Mouse (Mus musculus) embryo, embryonic 11.5 days (tissue): ENCODE results near the gene Arl4d.

Source experiments
- DNase-seq: peaks from one replicate; pipeline ENCODE4 v3.0.0-alpha.2; 2012; ENCODE audit warnings: low read depth, low spot score

The Arl4d gene

GRCm38 (mm10) chr11:101677655-101678054, 12.3 kb downstream of the Arl4d start:
- DNase-seq: no peak

- DNase-seq: no peak
Measured at GRCm38 (mm10) chr11:101678770-101679169, 13.4 kb downstream of the Arl4d start.

- DNase-seq: no peak
Measured at GRCm38 (mm10) chr11:101679907-101680306, 14.6 kb downstream of the Arl4d start.

- DNase-seq: no peak
Measured at GRCm38 (mm10) chr11:101680634-101681325, 15.4 kb downstream of the Arl4d start.

GRCm38 (mm10) chr11:101681968-101682367, 16.6 kb downstream of the Arl4d start:
- DNase-seq: no peak

GRCm38 (mm10) chr11:101682410-101682960, 17.1 kb downstream of the Arl4d start:
- DNase-seq: no peak

- DNase-seq: no peak
Measured at GRCm38 (mm10) chr11:101687351-101688301, 22.3 kb downstream of the Arl4d start.

- no peak for DNase-seq
Measured at GRCm38 (mm10) chr11:101689701-101690113, 24.4 kb downstream of the Arl4d start.

GRCm38 (mm10) chr11:101690326-101690725, 25.0 kb downstream of the Arl4d start:
- no peak for DNase-seq

GRCm38 (mm10) chr11:101695906-101696661, 30.7 kb downstream of the Arl4d start:
- DNase-seq: no peak

GRCm38 (mm10) chr11:101697156-101697861, 32.0 kb downstream of the Arl4d start:
- no peak for DNase-seq

GRCm38 (mm10) chr11:101698114-101698513, 32.8 kb downstream of the Arl4d start:
- no peak for DNase-seq

GRCm38 (mm10) chr11:101699556-101699955, 34.2 kb downstream of the Arl4d start:
- DNase-seq: no peak

GRCm38 (mm10) chr11:101699991-101700390, 34.6 kb downstream of the Arl4d start:
- DNase-seq: no peak

- no peak for DNase-seq
Measured at GRCm38 (mm10) chr11:101700446-101700845, 35.1 kb downstream of the Arl4d start.

GRCm38 (mm10) chr11:101704081-101704480, 38.7 kb downstream of the Arl4d start:
- no peak for DNase-seq

GRCm38 (mm10) chr11:101706764-101707448, 41.6 kb downstream of the Arl4d start:
- DNase-seq: no peak

GRCm38 (mm10) chr11:101708482-101708881, 43.1 kb downstream of the Arl4d start:
- DNase-seq: no peak

- DNase-seq: no peak
Measured at GRCm38 (mm10) chr11:101712811-101713210, 47.5 kb downstream of the Arl4d start.

GRCm38 (mm10) chr11:101714012-101714411, 48.7 kb downstream of the Arl4d start:
- DNase-seq: no peak
